Mouse (Mus musculus) adrenal gland, postnatal 14 days (tissue): ENCODE measurements around the gene Ntf5. TPM values are rescaled to one million over a fixed set of nuclear protein-coding genes. Genes with fewer than 3 reads are reported as not detected.
"Not testable (repeated sequence)": the region's sequence is repeated elsewhere in the genome, so short reads cannot be mapped to it uniquely, and the experiment has no call there.

ENCODE experiments used
- DNase-seq: peaks from one replicate; pipeline ENCODE4 v3.0.0; 2021; ENCODE audit warnings: mixed read lengths
- microRNA-seq, 2 experiments: library from miRNA; unstranded; fragments of <30 nt; microRNA quantifications; one replicate each; pipeline ENCODE4 v1.2.0; 2021
- total RNA-seq: library from RNA; stranded (reverse); gene quantifications from 2 replicates; pipeline ENCODE4 v1.2.3, GENCODE M21; 2021

Gene Ntf5
- total RNA-seq, 1 experiment from 2014 or later, result not detected

GRCm38 (mm10) chr7:45462325-45462724 lies 48.8 kb downstream of the Ntf5 start:
- no peak for DNase-seq

- DNase-seq, result not testable (repeated sequence)
Observed at GRCm38 (mm10) chr7:45462868-45463267, 49.4 kb downstream of the Ntf5 start.

- DNase-seq, result no peak
Observed at GRCm38 (mm10) chr7:45463987-45464778, 50.7 kb downstream of the Ntf5 start.

- no peak for DNase-seq
Observed at GRCm38 (mm10) chr7:45465112-45465511, 51.6 kb downstream of the Ntf5 start.

GRCm38 (mm10) chr7:45465549-45465948 lies 52.1 kb downstream of the Ntf5 start:
- no peak for DNase-seq

GRCm38 (mm10) chr7:45466283-45467089 lies 53.0 kb downstream of the Ntf5 start, which contains the start of gene Bax:
TSS of gene Bax (minus strand) at chr7:45466898.
- DNase-seq, result peak; percentile 97

Small RNAs within 50 kb of the gene (microRNA-seq; reads per million reads assigned to microRNA genes)
- gene Gm22133, result 1.7 to 1.9 reads per million in 2 experiments

Other genes starting within 250 kb of the Ntf5 start
- gene Slc17a7, start 249.7 kb upstream of the Ntf5 start, total RNA-seq, result 0.22 and 0.79 TPM in 2 replicates
- not detected in 2 replicates for gene Gfy, start 234.1 kb upstream of the Ntf5 start, total RNA-seq
- not detected in 2 replicates for gene Pth2, start 232.7 kb upstream of the Ntf5 start, total RNA-seq
- 0.22 and 0.23 TPM in 2 replicates for gene Ccdc155, start 208.8 kb upstream of the Ntf5 start, total RNA-seq
- 0.98 TPM in 1 of 2 replicates, not detected in the other for gene Dkkl1, start 201.5 kb upstream of the Ntf5 start, total RNA-seq
- gene Tead2, start 197.9 kb upstream of the Ntf5 start, total RNA-seq, result 17.8 and 19.2 TPM in 2 replicates
- gene Cd37, start 174.6 kb upstream of the Ntf5 start, total RNA-seq, result 7.3 and 40.7 TPM in 2 replicates
- not detected in 2 replicates for gene Slc6a16, start 172.6 kb upstream of the Ntf5 start, total RNA-seq
- not detected in 2 replicates for gene Slc6a21, start 136.2 kb upstream of the Ntf5 start, total RNA-seq
- 13.5 and 15.1 TPM in 2 replicates for gene Trpm4, start 79.9 kb upstream of the Ntf5 start, total RNA-seq
- gene Hrc, start 78.4 kb upstream of the Ntf5 start, total RNA-seq, result 0.15 and 0.45 TPM in 2 replicates
- gene Ppfia3, start 46.7 kb upstream of the Ntf5 start, total RNA-seq, result 2.1 and 2.4 TPM in 2 replicates
- 1.2 and 1.4 TPM in 2 replicates for gene Lin7b, start 43.1 kb upstream of the Ntf5 start, total RNA-seq
- gene Snrnp70, start 18.0 kb upstream of the Ntf5 start, total RNA-seq, result 265 and 280 TPM in 2 replicates
- not detected in 2 replicates for gene Kcna7, start 8.0 kb upstream of the Ntf5 start, total RNA-seq
- gene Lhb, start 7.1 kb downstream of the Ntf5 start, total RNA-seq, result not detected in 2 replicates
- gene Gys1, start 21.1 kb downstream of the Ntf5 start, total RNA-seq, result 55.4 and 62.8 TPM in 2 replicates
- 55.5 and 62.8 TPM in 2 replicates for gene Ruvbl2, start 24.4 kb downstream of the Ntf5 start, total RNA-seq
- gene Ftl1, start 46.2 kb downstream of the Ntf5 start, total RNA-seq, result 638 and 688 TPM in 2 replicates
- 54.4 and 60.0 TPM in 2 replicates for gene Bax, start 53.2 kb downstream of the Ntf5 start, total RNA-seq
- 0.49 and 1.1 TPM in 2 replicates for gene Tulp2, start 68.2 kb downstream of the Ntf5 start, total RNA-seq
- 24.6 and 31.2 TPM in 2 replicates for gene Gm45808, start 73.1 kb downstream of the Ntf5 start, total RNA-seq
- gene Dhdh, start 75.1 kb downstream of the Ntf5 start, total RNA-seq, result 46.8 and 54.1 TPM in 2 replicates
- gene Nucb1, start 96.7 kb downstream of the Ntf5 start, total RNA-seq, result 199 and 204 TPM in 2 replicates
- gene Ppp1r15a, start 112.6 kb downstream of the Ntf5 start, total RNA-seq, result 37.3 and 55.7 TPM in 2 replicates
- gene Plekha4, start 112.6 kb downstream of the Ntf5 start, total RNA-seq, result 3.8 and 6.5 TPM in 2 replicates
- 0.67 and 1.2 TPM in 2 replicates for gene Hsd17b14, start 141.2 kb downstream of the Ntf5 start, total RNA-seq
- 149 and 151 TPM in 2 replicates for gene Bcat2, start 156.5 kb downstream of the Ntf5 start, total RNA-seq
- gene Fgf21, start 201.8 kb downstream of the Ntf5 start, total RNA-seq, result 0.37 TPM in 1 of 2 replicates, not detected in the other
- gene Fut1, start 203.6 kb downstream of the Ntf5 start, total RNA-seq, result 0.11 TPM in 1 of 2 replicates, not detected in the other
- 0.56 and 0.82 TPM in 2 replicates for gene Izumo1, start 208.1 kb downstream of the Ntf5 start, total RNA-seq
- 33.0 and 35.4 TPM in 2 replicates for gene Rasip1, start 213.8 kb downstream of the Ntf5 start, total RNA-seq
- 4.9 and 8.5 TPM in 2 replicates for gene Mamstr, start 226.3 kb downstream of the Ntf5 start, total RNA-seq